Mouse (Mus musculus) MEL (cell line): ENCODE measurements at regions not wholly inside any gene's neighbourhood (a gene's known extent, or its start where the extent isn't known, plus 50 kb on each side); places are given as distances from the start of the nearest gene placed in this dataset.

ENCODE experiments used
- DNase-seq: peaks from one replicate; pipeline ENCODE4 v3.0.0; 2011; ENCODE audit warnings: low read depth, low spot score
- H3K27ac ChIP-seq: 2 replicates; pipeline ENCODE4 v1.5.1; 2012; ENCODE audit warnings: low read depth, mild to moderate bottlenecking, control low read depth, low read length, moderate library complexity; ENCODE audit not compliant: control insufficient read depth
- H3K27me3 ChIP-seq, 2 experiments: fragments of 150-350 bp in 1 of 2; sonication (generic) in 1 of 2; 2 replicates each; pipeline ENCODE4 v1.6.1; 2012; ENCODE audit warnings: low read length in 2 of 2, mild to moderate bottlenecking in 2 of 2, improper control_type of control experiment in 1 of 2, moderate library complexity in 1 of 2; ENCODE audit not compliant: insufficient read depth in 2 of 2, control insufficient read depth in 1 of 2
- H3K36me3 ChIP-seq, 2 experiments: 2 replicates each; pipeline ENCODE4 v1.6.1; 2012 to 2014; ENCODE audit warnings: low read length in 2 of 2, improper control_type of control experiment in 1 of 2, inconsistent platforms in 1 of 2, mild to moderate bottlenecking in 1 of 2; ENCODE audit not compliant: insufficient read depth in 2 of 2, control insufficient read depth in 1 of 2
- H3K4me1 ChIP-seq, 2 experiments: fragments of 150-350 bp in 1 of 2; sonication (generic) in 1 of 2; 2 replicates each; pipeline ENCODE4 v1.6.1; 2012; ENCODE audit warnings: low read length in 2 of 2, improper control_type of control experiment in 1 of 2, mild to moderate bottlenecking in 1 of 2; ENCODE audit not compliant: insufficient read depth in 2 of 2, control insufficient read depth in 1 of 2
- H3K4me3 ChIP-seq, 2 experiments: fragments of 150-350 bp in 1 of 2; sonication (generic) in 1 of 2; 2 replicates each; pipeline ENCODE4 v1.5.1; 2012; ENCODE audit warnings: low read depth in 2 of 2, low read length in 2 of 2, mild to moderate bottlenecking in 2 of 2, moderate library complexity in 2 of 2, control low read depth in 1 of 2, improper control_type of control experiment in 1 of 2; ENCODE audit not compliant: control insufficient read depth in 1 of 2, insufficient read depth in 1 of 2
- H3K79me2 ChIP-seq: 2 replicates; pipeline ENCODE4 v1.6.1; 2012; ENCODE audit warnings: mild to moderate bottlenecking, low read length, moderate library complexity; ENCODE audit not compliant: control insufficient read depth, poor library complexity, insufficient read depth
- H3K9ac ChIP-seq: 2 replicates; pipeline ENCODE4 v1.6.1; 2012; ENCODE audit warnings: low read depth, mild to moderate bottlenecking, control low read depth, low read length, moderate library complexity; ENCODE audit not compliant: control insufficient read depth, poor library complexity, severe bottlenecking
- H3K9me3 ChIP-seq: fragments of 150-350 bp; sonication (generic); replicated peaks from 2 replicates; pipeline ENCODE4 v1.6.1; 2012; ENCODE audit warnings: mild to moderate bottlenecking, low read length, improper control_type of control experiment, moderate library complexity; ENCODE audit not compliant: insufficient read depth
- CHD2 ChIP-seq: IDR thresholded peaks from 2 replicates; pipeline ENCODE4 v1.6.1; 2011; ENCODE audit warnings: low read length, improper control_type of control experiment
- E2F4 ChIP-seq: IDR thresholded peaks from 2 replicates; pipeline ENCODE4 v1.6.1; 2011; ENCODE audit warnings: low read depth, low read length, improper control_type of control experiment, borderline replicate concordance
- ELF1 ChIP-seq: IDR thresholded peaks from 2 replicates; pipeline ENCODE4 v1.6.1; 2014; ENCODE audit warnings: low read depth, mild to moderate bottlenecking, inconsistent platforms, low read length, improper control_type of control experiment, moderate library complexity
- EP300 ChIP-seq, 2 experiments: IDR thresholded peaks; 2 replicates each; pipeline ENCODE4 v1.6.1; 2011; ENCODE audit warnings: improper control_type of control experiment in 2 of 2, low read length in 2 of 2, low read depth in 1 of 2, mild to moderate bottlenecking in 1 of 2
- ETS1 ChIP-seq: IDR thresholded peaks from 2 replicates; pipeline ENCODE4 v1.6.1; 2012; ENCODE audit warnings: low read depth, mild to moderate bottlenecking, inconsistent platforms, low read length, improper control_type of control experiment, moderate library complexity
- GABPA ChIP-seq: IDR thresholded peaks from 2 replicates; pipeline ENCODE4 v1.6.1; 2012; ENCODE audit warnings: low read depth, mild to moderate bottlenecking, inconsistent platforms, low read length, improper control_type of control experiment, moderate library complexity
- GATA1 ChIP-seq: IDR thresholded peaks from 2 replicates; pipeline ENCODE4 v1.6.1; 2011; ENCODE audit warnings: low read depth, low read length, improper control_type of control experiment
- HCFC1 ChIP-seq: IDR thresholded peaks from 2 replicates; pipeline ENCODE4 v1.6.1; 2012; ENCODE audit warnings: low read depth, mild to moderate bottlenecking, inconsistent platforms, low read length, improper control_type of control experiment, moderate library complexity
- KAT2A ChIP-seq: conservative IDR thresholded peaks from 2 replicates; pipeline ENCODE4 v1.6.1; 2012; ENCODE audit warnings: low read depth, low read length, improper control_type of control experiment, inconsistent platforms
- MEF2A ChIP-seq: IDR thresholded peaks from 2 replicates; pipeline ENCODE4 v1.6.1; 2014; ENCODE audit warnings: low read depth, mild to moderate bottlenecking, inconsistent platforms, low read length, improper control_type of control experiment; ENCODE audit not compliant: poor library complexity, insufficient replicate concordance, severe bottlenecking; ENCODE audit errors: extremely low read depth
- MXI1 ChIP-seq: IDR thresholded peaks from 2 replicates; pipeline ENCODE4 v1.6.1; 2011; ENCODE audit warnings: mild to moderate bottlenecking, low read depth, low read length, improper control_type of control experiment
- MYB ChIP-seq: IDR thresholded peaks from 2 replicates; pipeline ENCODE4 v1.6.1; 2011; ENCODE audit warnings: mild to moderate bottlenecking, low read depth, low read length, improper control_type of control experiment
- NELFE ChIP-seq: IDR thresholded peaks from 2 replicates; pipeline ENCODE4 v1.6.1; 2011; ENCODE audit warnings: low read depth, low read length, improper control_type of control experiment
- NRF1 ChIP-seq: IDR thresholded peaks from 2 replicates; pipeline ENCODE4 v1.6.1; 2014; ENCODE audit warnings: low read depth, mild to moderate bottlenecking, inconsistent platforms, low read length, improper control_type of control experiment, moderate library complexity; ENCODE audit not compliant: poor library complexity, insufficient read depth, severe bottlenecking
- POLR2A ChIP-seq, 2 experiments: IDR thresholded peaks; 2 replicates each; pipeline ENCODE4 v1.6.1; 2011 to 2012; ENCODE audit warnings: low read length in 2 of 2, mild to moderate bottlenecking in 2 of 2, control low read depth in 1 of 2, improper control_type of control experiment in 1 of 2, low read depth in 1 of 2, moderate library complexity in 1 of 2; ENCODE audit not compliant: control insufficient read depth in 1 of 2, insufficient read depth in 1 of 2, poor library complexity in 1 of 2
- POLR2AphosphoS5 ChIP-seq: IDR thresholded peaks from 2 replicates; pipeline ENCODE4 v1.6.1; 2012; ENCODE audit warnings: low read depth, borderline replicate concordance, mild to moderate bottlenecking, inconsistent platforms, low read length, moderate library complexity, mixed read lengths
- RCOR1 ChIP-seq: IDR thresholded peaks from 2 replicates; pipeline ENCODE4 v1.6.1; 2012; ENCODE audit warnings: low read depth, mild to moderate bottlenecking, inconsistent platforms, low read length, improper control_type of control experiment
- SIN3A ChIP-seq: IDR thresholded peaks from 2 replicates; pipeline ENCODE4 v1.6.1; 2012; ENCODE audit warnings: low read length, improper control_type of control experiment, inconsistent platforms
- SMC3 ChIP-seq: IDR thresholded peaks from 2 replicates; pipeline ENCODE4 v1.6.1; 2011; ENCODE audit warnings: low read depth, low read length, improper control_type of control experiment
- TAL1 ChIP-seq: IDR thresholded peaks from 2 replicates; pipeline ENCODE4 v1.6.1; 2012; ENCODE audit warnings: mild to moderate bottlenecking, inconsistent platforms, low read length, moderate library complexity, mixed read lengths
- TCF12 ChIP-seq: IDR thresholded peaks from 2 replicates; pipeline ENCODE4 v1.6.1; 2014; ENCODE audit warnings: low read depth, mild to moderate bottlenecking, inconsistent platforms, low read length, improper control_type of control experiment, moderate library complexity
- UBTF ChIP-seq: IDR thresholded peaks from 2 replicates; pipeline ENCODE4 v1.6.1; 2012; ENCODE audit warnings: low read depth, mild to moderate bottlenecking, inconsistent platforms, low read length, improper control_type of control experiment, moderate library complexity, borderline replicate concordance; ENCODE audit not compliant: insufficient read depth
- USF1 ChIP-seq: IDR thresholded peaks from 2 replicates; pipeline ENCODE4 v1.6.1; 2014; ENCODE audit warnings: low read depth, mild to moderate bottlenecking, inconsistent platforms, low read length, improper control_type of control experiment, moderate library complexity
- ZC3H11A ChIP-seq: IDR thresholded peaks from 2 replicates; pipeline ENCODE4 v1.6.1; 2012; ENCODE audit warnings: low read depth, mild to moderate bottlenecking, inconsistent platforms, low read length, improper control_type of control experiment
- ZMIZ1 ChIP-seq: IDR thresholded peaks from 2 replicates; pipeline ENCODE4 v1.6.1; 2012; ENCODE audit warnings: low read depth, mild to moderate bottlenecking, inconsistent platforms, low read length, improper control_type of control experiment, moderate library complexity

DNA sequence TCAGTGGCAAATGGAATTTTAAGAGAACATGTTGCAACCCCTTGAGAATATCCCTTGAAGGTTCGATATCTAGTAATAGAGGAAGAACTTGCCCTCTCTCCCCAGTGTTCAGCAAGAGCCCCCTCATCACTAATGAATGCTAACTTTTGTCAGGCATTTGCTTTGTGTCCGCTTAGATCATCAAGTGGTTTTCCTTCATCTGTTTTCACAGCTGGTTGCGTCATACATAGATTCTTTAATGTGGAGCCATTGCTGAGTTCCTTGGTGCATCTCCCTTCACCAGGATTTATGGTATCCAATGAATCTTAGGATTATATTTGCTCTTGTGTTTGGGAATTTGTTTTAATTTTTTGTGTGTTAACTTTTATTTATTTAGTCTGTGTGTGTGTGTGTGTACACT, 124.2 kb upstream of the Twist2 start:
- H3K4me3 ChIP-seq = no peak overlapping the region
- DNase-seq = no peak
- H3K27me3 ChIP-seq = no peaks in the 10 kb centered on the region
- H3K27ac ChIP-seq = no peak overlapping the region
- H3K79me2 ChIP-seq = no peaks in the 10 kb centered on the region
- H3K9ac ChIP-seq = no peak overlapping the region
- H3K9me3 ChIP-seq = no peaks in the 10 kb centered on the region
- no peak for TF ChIP-seq CHD2
- TF ChIP-seq GATA1 = no peak
- TF ChIP-seq MEF2A = no peak
- TF ChIP-seq MYB = no peak
- TF ChIP-seq MXI1 = no peak
- TF ChIP-seq NRF1 = no peak
- no peak for TF ChIP-seq USF1
- TF ChIP-seq EP300 (IDR thresholded peaks at IDR 0.05; ENCODE audit: low read depth in 1 of 2, low read length in 2 of 2) = no peak
- no peak for TF ChIP-seq SMC3
- TF ChIP-seq RCOR1 = no peak
- TF ChIP-seq POLR2A (IDR thresholded peaks at IDR 0.05; ENCODE audit: control insufficient read depth in 1 of 2, insufficient read depth in 1 of 2, low read depth in 1 of 2, low read length in 2 of 2, poor library complexity in 1 of 2) = no peak
- TF ChIP-seq UBTF = no peak
- no peak for TF ChIP-seq ETS1
- no peaks in the 10 kb centered on the region for H3K4me1 ChIP-seq
- H3K36me3 ChIP-seq = no peaks in the 10 kb centered on the region

DNA sequence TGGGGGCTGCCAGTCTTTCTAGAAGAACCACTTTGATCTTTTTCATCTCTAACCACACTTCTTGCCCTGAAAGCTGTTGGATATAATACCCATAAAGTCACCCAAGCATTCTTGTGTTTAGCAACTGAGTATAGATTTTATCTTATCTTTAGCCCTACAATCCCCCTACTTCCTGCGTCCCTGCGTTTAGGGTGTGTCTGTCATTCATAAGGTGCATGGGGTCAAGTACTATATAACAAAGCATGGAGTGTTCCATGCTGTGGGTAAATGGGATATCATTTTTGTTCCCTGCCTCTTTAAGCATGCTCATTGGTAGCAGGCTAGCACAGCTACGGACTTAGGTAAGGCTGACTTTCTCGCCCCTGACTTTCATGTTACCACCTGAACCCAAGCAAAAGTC, 122.5 kb upstream of the Twist2 start:
- DNase-seq = no peak
- no peaks in the 10 kb centered on the region for H3K27me3 ChIP-seq
- H3K4me3 ChIP-seq = no peak overlapping the region
- H3K9me3 ChIP-seq = no peaks in the 10 kb centered on the region
- no peak overlapping the region for H3K27ac ChIP-seq
- TF ChIP-seq POLR2AphosphoS5 (no peak), KAT2A (no peak), ZMIZ1 (no peak)
- H3K4me1 ChIP-seq = no peaks in the 10 kb centered on the region
- H3K9ac ChIP-seq = no peak overlapping the region
- no peaks in the 10 kb centered on the region for H3K36me3 ChIP-seq
- H3K79me2 ChIP-seq = no peaks in the 10 kb centered on the region

DNA sequence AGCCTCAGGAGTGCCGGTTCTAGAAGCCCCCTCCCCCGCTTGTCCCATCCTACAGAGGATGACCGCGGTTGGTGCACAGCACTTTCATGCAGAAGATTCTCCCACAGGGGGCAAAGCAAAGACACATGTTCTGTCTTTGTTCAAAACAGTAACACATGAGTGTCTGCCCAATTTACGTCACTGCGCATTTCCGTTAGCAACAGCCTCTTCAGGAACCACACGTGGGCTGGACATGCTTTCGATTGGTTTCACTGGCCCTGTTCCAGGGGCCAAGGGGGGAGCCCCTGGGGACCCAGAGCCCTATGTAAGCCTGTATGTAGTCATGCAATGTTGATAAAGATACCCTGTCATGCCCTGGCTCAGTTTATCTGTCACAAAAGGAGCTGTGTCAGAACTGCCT, 116.2 kb upstream of the Twist2 start:
- Histone ChIP-seq H3K79me2 (no peaks in the 10 kb centered on the region), H3K9ac (no peak overlapping the region), H3K4me1 (no peaks in the 10 kb centered on the region), H3K27me3 (no peaks in the 10 kb centered on the region), H3K27ac (no peak overlapping the region), H3K36me3 (no peaks in the 10 kb centered on the region), H3K4me3 (no peak overlapping the region), H3K9me3 (no peaks in the 10 kb centered on the region)
- DNase-seq = no peak
- TF ChIP-seq ZMIZ1 = no peak
- TF ChIP-seq ZC3H11A = no peak
- TF ChIP-seq TCF12 = no peak
- no peak for TF ChIP-seq E2F4
- no peak for TF ChIP-seq MEF2A
- no peak for TF ChIP-seq ETS1
- no peak for TF ChIP-seq EP300 (IDR thresholded peaks at IDR 0.05; ENCODE audit: low read depth in 1 of 2, low read length in 2 of 2)
- TF ChIP-seq HCFC1 = no peak
- TF ChIP-seq NELFE = no peak
- no peak for TF ChIP-seq SIN3A
- no peak for TF ChIP-seq USF1
- TF ChIP-seq ELF1 = no peak
- no peak for TF ChIP-seq GABPA
- no peak for TF ChIP-seq TAL1
